Mouse (Mus musculus) gastrocnemius, postnatal 14 days (tissue): ENCODE measurements around the gene St3gal5. TPM values are rescaled to one million over a fixed set of nuclear protein-coding genes. Genes with fewer than 3 reads are reported as not detected.

Experiments
- DNase-seq: peaks from one replicate; pipeline ENCODE4 v3.0.0; 2021; ENCODE audit warnings: mixed read lengths
- intact Hi-C: fragments of 180-260 bp; cut with DNase I; formaldehyde crosslinking; loops from one replicate; pipeline ENCODE4 v1.15.1; 2025; ENCODE audit warnings: low total_unique reads
- total RNA-seq, 2 experiments: library from RNA; stranded (reverse); gene quantifications; 2 replicates each; pipeline ENCODE4 v1.2.3; 2021

St3gal5 gene
- total RNA-seq, 2 experiments from 2014 or later: 83.7 to 88.8 TPM

DNA sequence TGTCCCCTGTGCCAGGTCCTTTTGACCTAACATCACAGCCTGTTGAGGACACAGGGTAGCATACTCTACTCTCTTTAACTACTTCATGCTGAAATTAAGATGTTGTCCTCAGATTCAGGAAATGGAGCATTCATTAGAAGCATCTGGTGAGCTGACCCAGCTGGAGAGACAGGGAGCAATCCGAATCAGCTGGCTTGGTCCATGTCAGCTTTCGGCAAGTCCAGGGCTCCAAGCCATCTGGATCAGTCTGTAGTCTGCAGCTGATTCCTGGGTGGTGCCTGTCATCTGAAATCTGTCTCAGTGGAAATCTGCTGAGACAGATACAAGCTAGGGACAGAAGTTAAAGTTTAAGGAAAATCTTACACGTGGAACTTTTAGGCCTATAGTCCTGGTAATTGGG, 23.9 kb downstream of the St3gal5 start:
- peak; percentile 67 for DNase-seq
- intact Hi-C loops: no loop called here

- no peak for DNase-seq
- intact Hi-C loops: no loop called here
Observed at GRCm38 (mm10) chr6:72122515-72122914, 25.1 kb downstream of the St3gal5 start.

DNA sequence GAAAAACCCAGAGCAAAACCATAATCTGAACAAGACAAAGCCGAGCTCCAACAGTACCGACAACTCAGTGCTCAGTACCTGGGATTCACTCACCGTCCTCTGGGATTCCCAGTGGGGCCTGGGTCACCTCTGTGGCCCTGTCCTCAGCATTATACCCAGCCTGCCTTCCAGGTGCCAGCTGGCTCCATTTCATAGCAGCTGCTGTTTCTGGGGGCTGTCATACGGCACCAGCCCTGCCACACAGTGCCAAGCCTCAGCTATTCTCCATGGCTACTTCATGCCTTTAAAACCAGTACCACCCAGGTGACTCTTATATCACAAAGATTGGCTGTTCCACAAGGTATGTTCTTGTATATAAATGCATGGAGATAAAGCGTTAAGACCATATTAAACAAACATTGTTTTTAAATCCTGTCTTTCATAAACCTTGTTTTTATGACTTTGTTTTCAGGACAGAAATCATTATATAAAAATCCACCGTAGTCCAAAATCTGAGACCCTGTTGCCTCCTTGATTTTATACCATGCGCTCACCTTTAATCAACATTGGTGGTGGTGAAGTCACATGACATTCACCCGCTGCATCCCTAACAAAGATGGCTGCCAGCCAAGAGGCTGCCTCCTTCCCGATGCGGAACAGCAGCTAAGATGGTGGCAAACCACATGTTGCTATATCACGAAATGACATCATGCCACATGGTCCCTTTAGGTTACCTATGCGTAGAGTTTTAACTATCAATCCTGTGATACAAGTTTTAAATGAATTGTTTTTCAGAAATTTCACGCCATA, 27.1 kb downstream of the St3gal5 start:
- peak; percentile 70 for DNase-seq
- intact Hi-C loops: no loop called here

GRCm38 (mm10) chr6:72126128-72126917, 28.9 kb downstream of the St3gal5 start:
- DNase-seq: no peak
- intact Hi-C loops: no loop called here

DNA sequence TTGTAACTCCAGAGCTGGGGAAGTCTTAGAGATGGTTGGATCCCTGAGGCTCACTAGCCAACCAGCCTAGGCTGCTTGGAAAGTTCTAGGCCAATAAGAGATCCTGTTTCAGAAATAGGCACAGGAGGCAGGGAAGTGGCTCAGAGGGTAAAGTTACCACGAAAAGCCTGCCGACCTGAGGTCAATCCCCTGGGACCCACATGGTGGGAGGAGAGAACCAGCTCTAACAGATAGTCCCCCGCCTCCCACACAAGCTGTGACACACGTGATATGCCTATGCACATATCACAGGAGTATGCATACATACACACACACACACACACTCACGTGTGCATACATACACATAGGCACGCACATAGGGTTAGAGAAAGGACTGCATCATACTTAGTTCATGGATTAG, 32.7 kb downstream of the St3gal5 start:
- no peak for DNase-seq
- intact Hi-C loops: no loop called here

GRCm38 (mm10) chr6:72132671-72133214, 35.4 kb downstream of the St3gal5 start:
- intact Hi-C loops: no loop called here
- DNase-seq: no peak

- no peak for DNase-seq
- intact Hi-C loops: no loop called here
Observed at GRCm38 (mm10) chr6:72134850-72135515, 37.6 kb downstream of the St3gal5 start.

GRCm38 (mm10) chr6:72136016-72136415, 38.6 kb downstream of the St3gal5 start:
- no peak for DNase-seq
- intact Hi-C loops: no loop called here

DNA sequence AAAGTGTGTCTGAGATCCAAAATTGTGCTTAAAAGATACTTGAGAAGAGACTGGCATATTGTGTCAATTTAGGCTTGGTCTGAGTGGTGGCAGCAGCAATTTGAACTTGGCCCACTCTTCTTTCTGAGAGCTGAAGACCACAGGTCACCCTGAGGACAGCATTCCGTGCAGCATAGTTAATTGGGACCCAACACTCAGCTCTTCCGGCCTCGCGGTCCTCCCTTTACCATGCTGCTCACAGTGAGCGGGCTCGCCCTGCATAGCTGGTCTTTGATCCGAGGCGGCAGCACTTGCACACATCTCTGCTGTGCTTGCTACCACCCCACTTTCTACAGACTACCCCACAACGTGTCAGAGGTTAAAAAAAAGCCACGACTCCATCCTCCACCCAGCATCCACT, 39.2 kb downstream of the St3gal5 start:
- intact Hi-C loops: no loop called here
- DNase-seq: no peak

DNA sequence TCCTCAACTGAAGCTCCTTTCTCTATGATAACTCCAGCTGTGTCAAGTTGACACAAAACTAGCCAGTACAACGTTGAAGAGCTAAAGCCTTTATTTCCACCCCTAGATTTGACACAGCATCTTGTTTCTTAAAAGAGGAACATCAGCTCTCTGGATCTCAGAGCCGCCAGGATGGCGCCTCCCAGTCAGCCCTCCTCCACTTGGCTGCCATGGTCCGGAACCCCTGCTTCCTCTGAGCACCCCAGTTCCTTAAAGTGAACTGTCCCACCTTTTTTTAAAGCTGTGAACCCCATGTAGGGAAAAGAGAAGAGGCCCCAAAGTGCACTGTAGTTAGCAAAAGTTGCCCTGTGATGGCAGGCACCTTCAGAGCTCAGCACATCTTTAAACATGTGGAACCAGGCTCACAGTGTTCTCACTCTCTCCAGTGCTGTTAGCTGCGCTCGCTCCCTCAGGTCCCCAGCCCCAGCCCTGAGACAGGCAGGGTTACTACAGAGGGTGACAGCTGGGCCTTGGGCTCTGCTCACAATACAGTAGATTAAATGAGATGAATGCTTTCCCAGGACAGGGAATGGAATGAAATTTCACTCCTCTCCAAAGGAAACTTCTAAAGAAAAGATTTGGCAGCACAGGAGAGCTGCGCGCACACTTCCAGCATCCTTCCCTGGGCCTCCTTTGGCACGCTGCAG, 42.3 kb downstream of the St3gal5 start:
- no peak for DNase-seq
- intact Hi-C loops: no loop called here

- intact Hi-C loops: no loop called here
- no peak for DNase-seq
Observed at GRCm38 (mm10) chr6:72140371-72140770, 43.0 kb downstream of the St3gal5 start.

GRCm38 (mm10) chr6:72141191-72141590, 43.8 kb downstream of the St3gal5 start:
- no peak for DNase-seq
- intact Hi-C loops: no loop called here

GRCm38 (mm10) chr6:72142561-72142960, 45.2 kb downstream of the St3gal5 start:
- intact Hi-C loops: no loop called here
- DNase-seq: no peak

DNA sequence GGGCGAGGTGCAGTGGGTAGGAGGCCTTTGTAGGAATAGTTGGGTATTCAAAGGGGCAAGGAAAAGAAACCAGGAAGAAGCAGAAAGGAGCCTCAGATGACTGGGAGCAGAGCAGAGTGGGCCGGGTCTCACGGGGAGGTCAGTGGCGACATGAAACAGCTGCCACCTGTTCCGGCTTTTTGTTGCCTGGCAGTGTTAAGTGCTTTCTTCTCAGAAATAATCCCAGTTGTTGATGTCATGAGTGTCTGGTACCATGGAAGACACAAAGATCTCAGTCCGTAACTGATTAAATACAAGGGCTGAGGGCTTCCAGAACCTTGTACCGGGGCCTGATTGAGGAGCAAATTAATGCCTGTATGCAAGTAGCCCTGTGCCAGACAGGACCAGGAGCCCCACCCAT, 47.0 kb downstream of the St3gal5 start:
- no peak for DNase-seq
- intact Hi-C loops: no loop called here

- DNase-seq: no peak
- intact Hi-C loops: no loop called here
Observed at GRCm38 (mm10) chr6:72146803-72147202, 49.4 kb downstream of the St3gal5 start.

DNA sequence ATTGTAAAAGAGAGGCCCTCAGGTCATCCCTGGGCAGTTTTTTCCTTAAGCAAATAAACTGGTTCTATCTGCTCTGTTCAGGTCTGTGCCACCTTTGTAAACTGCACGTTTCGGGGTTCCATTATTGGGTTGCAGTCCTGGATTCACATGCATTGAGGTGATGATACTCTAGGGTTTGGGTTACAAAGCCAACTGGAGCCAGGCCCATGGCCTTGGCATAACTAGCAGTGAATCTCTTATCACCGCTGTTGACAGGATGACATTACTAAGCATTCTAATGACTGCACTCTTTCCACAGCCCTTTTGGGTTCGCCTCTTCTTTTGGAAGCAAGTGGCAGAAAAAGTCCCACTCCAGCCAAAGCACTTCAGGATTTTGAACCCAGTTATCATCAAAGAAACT, 51.3 kb downstream of the St3gal5 start:
- intact Hi-C loops: no loop called here
- no peak for DNase-seq

GRCm38 (mm10) chr6:72149797-72150196, 52.4 kb downstream of the St3gal5 start:
- no peak for DNase-seq
- intact Hi-C loops: loop anchor here (10.0 kb wide), 1 partner anchor 45 kb away; no protein-coding TSS in a partner anchor

- intact Hi-C loops: loop anchor here (10.0 kb wide), 1 partner anchor 48 kb away; no protein-coding TSS in a partner anchor
- peak; percentile 26 for DNase-seq
Observed at GRCm38 (mm10) chr6:72152707-72153106, 55.3 kb downstream of the St3gal5 start.

GRCm38 (mm10) chr6:72153455-72153854, 56.1 kb downstream of the St3gal5 start:
- intact Hi-C loops: loop anchor here (10.0 kb wide), 1 partner anchor 49 kb away; no protein-coding TSS in a partner anchor
- peak; percentile 35 for DNase-seq
